Mouse (Mus musculus): Measurements from ENCODE around the gene Ism1.

Gene Ism1

DNA sequence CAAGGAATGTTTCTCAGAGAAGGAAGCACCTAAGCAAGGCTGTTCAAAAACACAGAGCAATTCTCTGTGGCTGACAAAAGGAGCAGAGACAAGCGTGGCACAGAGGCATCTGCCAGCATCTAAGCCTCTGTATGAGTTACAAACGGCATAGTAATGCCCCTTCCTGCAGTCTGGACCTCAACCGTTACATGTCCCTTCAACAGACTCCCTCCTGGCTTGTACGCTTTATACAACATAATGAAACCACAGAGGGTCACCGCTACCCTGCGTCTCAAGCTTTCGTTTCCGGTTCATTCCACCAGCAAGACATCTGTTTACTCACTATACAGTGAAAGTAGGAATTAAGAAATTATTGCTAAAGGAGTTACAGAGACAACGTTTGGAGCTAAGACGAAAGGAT, 34.1 kb downstream of the Ism1 start:
- in situ Hi-C loops (cut with MboI, MseI), result no loop called here

DNA sequence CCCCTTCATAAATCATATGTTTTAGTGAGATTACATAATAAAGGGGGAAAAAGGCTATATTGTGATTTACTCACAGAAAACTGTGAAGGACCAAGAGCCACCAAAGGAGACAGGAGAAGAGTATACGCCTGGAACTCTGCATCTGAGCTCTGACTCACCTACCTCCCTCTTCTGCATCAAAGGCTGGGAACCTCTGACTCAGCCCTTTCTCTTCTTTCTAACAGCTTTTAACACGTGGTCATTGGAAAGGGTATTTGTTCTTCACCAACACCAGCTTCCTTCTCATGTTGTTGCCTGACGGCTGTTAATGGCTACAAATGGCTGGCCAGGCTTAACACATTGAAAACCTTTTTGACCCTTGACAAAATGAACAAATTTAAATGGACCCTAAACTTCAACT, 36.2 kb downstream of the Ism1 start:
- in situ Hi-C loops (cut with MboI, MseI), result no loop called here

DNA sequence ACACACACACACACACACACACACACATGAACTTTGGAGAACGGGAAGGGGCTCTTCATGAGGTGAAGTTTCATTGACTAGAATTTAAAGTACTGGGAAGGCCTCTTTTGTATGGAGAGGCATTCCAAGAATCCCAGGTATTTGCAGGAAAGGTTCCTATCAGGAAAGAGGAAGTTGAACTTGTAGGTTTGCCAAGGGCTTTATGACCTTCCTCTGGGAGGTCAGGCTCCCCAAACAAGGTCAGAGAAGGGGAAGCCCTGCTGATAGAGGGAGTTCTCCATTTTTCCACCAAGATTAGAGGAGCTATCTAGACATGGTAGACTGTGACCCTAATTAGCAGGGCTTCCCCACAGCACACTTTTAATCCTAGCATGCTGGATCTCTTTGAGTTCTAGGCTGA, 39.8 kb downstream of the Ism1 start:
- in situ Hi-C loops (cut with MboI, MseI), result no loop called here

DNA sequence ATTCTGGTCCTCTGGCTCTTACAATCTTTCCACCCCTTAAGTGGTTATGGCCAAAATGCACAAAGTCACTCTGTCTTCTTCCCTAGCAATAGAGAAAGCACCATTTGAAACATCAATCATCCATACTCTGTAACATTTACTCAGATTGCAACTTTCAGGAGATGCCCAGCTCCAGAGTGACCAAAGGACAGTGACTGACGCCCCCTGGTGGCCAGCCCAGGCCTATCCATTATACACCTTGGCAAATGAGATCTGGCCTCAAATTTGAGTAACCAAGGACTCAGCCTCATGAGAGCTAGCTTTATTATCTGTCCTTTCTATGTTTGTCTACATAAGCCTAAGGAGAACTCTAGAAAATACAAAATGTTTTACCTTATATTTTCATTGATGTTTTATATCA, 44.7 kb downstream of the Ism1 start:
- in situ Hi-C loops (cut with MboI, MseI), result loop anchor here (5.0 to 10.0 kb wide), 3 partner anchors 118 to 338 kb away; no protein-coding TSS in a partner anchor

DNA sequence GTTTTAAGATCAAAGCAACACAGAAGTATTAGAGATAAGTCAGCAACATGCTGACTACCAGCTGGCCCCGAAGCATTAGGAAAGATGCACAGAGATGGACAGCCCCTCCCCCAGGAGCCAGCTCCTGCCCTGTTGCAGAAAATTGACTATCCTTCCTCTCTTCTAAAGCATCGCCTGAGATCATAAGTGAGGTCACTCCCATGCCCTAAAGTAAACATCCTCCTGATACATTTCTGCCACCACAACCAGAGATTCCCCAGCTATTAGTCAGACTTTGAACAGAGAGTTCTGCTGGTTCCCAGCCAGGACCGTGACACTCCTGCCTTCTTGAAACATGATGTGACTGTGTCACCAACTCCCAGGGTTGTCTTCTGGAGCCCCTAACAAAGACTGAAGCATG, 45.3 kb downstream of the Ism1 start:
- in situ Hi-C loops (cut with MboI, MseI), result loop anchor here (5.0 to 10.0 kb wide), 3 partner anchors 119 to 339 kb away; no protein-coding TSS in a partner anchor

DNA sequence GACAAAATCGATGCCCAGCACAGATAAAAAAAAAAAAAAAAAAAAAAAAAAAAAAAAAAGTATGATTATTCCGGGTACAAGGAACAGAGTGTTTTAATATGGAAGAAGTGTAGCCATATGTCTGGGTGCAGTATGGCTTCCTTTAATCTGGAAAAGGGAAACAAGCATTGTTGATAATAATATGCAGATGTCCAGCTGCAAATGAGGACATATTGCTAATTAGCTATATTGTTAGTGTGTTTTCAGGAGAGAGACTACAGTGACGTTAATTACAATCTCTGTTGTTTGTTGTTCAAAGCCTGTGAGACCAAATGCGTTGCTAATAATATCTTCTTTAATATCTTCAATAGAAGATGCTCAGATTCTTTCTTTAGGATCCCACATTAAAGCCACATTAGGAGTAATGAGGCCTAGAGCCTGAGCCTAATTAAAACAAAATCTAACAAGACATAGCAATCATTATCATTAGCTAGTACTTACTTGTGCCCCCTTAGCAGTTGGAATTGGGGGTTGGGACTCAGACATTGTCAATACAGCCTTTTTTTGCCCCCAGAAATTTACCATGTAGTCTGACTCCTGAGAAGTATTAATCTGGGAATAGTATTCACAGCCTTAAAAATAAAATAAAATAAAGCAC, 46.3 kb downstream of the Ism1 start:
- in situ Hi-C loops (cut with MboI, MseI), result loop anchor here (5.0 to 10.0 kb wide), 3 partner anchors 120 to 340 kb away; no protein-coding TSS in a partner anchor

DNA sequence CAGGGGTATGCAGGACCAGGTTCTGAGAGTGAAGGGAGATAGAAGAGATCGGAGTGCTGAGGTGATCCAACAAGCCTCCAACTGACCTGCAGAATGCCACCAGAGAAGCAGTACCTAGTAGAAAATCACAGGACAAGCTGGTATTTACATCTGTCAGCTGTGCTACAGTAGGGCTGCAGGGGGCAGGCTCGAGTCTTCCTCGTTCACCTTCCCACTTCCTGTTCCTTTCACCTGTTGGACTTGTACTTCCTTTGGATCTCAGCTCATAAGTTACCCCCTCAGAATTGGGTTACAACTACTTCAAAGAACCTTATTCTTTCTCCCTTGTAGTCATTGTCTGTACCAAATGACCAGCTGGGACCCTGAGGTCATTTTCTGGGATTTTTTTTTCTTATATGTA, 47.4 kb downstream of the Ism1 start:
- in situ Hi-C loops (cut with MboI, MseI), result loop anchor here (10.0 to 25.0 kb wide), 3 partner anchors 121 to 341 kb away; no protein-coding TSS in a partner anchor

DNA sequence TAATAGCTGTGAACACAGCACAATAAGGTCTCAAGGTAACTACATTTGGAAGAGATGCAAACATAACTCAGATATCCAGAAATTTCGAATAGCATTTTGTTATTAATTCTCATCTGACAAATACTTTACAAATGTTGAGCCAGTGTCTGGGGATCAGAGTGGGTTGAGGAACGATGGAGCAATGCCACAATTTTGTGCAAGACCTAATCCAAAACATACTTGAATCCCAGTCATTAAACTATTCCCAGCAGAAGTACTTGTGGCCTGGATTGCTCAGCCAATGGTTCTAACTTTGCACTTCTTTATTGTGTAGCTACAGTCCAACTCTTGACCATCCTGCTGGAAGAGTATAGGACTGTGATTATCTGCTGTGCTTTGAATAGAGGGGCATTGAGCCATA, 50.1 kb downstream of the Ism1 start:
- in situ Hi-C loops (cut with MboI, MseI), result loop anchor here (10.0 to 25.0 kb wide), 3 partner anchors 123 to 343 kb away; no protein-coding TSS in a partner anchor

DNA sequence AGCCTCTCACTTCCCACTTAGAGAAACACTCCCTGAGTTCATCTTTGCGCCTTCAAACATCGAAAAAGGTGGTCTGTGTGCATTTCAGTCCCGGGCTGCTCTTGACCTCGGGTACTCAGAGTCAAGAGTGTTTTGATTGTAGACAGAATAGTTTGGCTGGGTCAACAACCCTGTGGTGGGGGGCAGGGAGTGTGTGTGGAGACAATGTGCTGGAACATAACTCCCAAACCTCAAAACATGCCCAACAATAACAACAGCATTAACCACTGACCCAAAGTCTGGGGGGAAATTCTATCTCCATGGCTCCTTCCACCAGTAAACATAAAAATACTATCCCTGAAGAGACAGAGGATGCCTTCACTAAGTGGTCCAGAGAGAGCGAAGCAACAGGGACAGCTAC, 51.4 kb downstream of the Ism1 start:
- in situ Hi-C loops (cut with MboI, MseI), result loop anchor here (10.0 to 25.0 kb wide), 3 partner anchors 125 to 345 kb away; no protein-coding TSS in a partner anchor

DNA sequence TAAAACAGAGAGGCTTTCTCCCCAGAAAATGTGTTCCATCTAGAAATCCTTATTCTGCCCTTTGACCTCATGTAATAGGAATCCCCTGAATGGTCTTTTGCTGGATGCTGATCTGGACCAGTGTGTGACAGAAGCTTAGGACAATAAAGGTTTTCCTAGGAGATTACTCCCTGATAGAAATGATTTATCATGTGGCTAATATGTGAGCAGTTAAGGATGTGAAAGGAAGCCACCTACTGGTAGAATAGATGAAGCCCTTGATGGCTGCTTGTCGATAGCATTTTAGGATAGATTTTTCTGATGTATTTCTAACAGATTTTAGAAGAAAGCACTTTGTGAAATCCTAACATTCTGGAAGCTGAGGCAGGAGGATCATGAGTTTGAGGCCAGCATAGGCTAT, 64.4 kb downstream of the Ism1 start:
- in situ Hi-C loops (cut with MboI, MseI), result loop anchor here in 1 of 2 experiments (25.0 kb wide), 1 partner anchor 355 kb away; no protein-coding TSS in a partner anchor

DNA sequence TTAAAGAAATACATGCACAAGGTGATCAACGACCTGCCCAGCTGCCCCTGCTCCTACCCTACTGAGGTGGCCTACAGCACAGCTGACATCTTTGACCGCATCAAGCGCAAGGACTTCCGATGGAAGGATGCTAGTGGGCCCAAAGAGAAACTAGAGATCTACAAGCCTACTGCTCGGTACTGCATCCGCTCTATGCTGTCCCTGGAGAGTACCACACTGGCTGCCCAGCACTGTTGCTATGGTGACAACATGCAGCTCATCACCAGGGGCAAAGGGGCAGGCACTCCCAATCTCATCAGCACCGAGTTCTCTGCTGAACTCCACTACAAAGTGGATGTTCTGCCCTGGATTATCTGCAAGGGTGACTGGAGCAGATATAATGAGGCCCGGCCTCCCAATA, 79.0 kb downstream of the Ism1 start:
- in situ Hi-C loops (cut with MboI, MseI), result no loop called here

DNA sequence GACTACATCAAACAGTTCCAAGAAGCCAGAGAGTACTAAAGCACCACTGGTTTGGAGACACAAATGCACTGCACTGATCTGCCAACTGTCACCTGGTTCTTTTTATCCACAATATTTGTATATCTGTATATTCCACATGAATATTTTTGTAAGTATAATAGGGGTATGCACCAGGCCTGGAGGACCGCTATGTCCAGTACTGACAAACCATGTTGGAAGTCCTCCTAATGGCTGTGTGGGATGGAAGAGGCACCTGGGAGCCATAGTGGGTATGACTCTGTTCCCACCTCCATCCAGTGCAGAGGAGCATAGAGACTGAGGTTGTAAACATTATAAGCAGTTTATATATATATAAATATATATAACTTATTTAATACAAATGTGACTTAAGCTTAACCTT, 79.5 kb downstream of the Ism1 start:
- in situ Hi-C loops (cut with MboI, MseI), result no loop called here

DNA sequence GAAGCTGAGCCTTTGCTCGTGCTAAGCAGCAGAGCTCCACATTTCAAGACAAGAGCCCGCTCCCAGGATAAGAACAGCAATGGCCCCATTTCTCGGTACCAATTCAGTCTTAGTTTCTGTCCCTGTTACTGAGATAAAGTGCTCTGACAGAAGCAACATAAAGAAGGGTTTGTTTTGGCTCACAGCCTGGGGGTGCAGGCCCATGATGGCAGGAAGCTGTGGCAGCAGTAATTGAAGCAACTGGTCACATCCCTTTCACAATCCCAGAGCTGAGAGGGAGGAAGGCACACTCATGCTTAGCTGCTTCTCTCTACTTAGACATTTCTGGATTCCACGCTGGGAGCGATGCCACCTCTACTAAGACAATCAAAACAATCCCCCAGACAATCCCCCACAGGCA, 86.4 kb downstream of the Ism1 start:
- in situ Hi-C loops (cut with MboI, MseI), result no loop called here

DNA sequence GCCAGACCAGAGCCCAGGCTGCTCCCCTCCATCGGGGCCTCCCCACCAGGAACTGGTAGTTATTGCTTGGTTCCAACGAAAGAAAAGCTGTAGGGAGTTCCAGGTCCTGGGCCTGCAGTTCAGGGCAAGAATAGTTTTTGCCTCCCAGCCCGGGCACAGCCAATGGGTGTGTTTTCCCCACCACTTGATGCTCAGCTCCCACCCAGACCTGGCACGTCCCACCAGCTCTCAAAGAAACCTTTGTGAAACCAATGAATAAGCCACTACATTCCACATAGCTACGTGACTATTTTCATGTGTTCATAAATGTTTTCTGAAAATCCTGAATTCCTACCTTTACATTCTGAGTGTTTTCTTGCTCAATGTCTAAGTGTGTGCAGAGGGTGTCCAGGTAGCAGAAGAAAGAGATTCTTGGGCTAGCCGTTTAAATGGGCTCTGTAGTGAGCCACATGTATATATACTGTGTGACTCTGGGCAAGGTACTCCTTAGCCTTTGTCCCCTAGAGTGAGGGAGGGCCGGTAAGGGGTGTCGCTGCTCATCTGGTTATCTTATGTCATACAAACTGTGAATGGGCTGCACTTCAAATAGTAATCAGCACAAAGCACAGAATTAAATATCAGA, 97.1 kb downstream of the Ism1 start:
- in situ Hi-C loops (cut with MboI, MseI), result loop anchor here (5.0 kb wide), 2 partner anchors 177 to 187 kb away; no protein-coding TSS in a partner anchor

DNA sequence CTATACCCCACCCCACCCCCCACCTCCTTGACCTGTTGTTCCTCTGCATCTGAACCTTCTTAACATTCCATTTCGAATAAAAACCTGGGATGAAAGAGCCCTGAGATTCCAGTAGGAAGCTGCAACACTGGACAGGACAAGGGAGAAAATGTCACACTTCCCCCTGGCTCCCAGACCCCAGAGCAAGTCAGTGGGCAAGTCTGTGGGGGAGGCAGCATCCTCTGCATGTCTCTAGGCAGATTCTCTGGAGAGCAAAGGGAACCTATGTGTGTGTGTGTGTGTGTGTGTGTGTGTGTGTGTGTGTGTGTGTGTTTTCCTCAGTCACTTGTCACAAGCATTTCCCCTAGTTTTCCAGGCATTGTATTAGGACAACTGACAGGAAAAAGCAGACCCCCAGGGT, 98.7 kb downstream of the Ism1 start:
- in situ Hi-C loops (cut with MboI, MseI), result loop anchor here (5.0 kb wide), 2 partner anchors 176 to 186 kb away; no protein-coding TSS in a partner anchor

DNA sequence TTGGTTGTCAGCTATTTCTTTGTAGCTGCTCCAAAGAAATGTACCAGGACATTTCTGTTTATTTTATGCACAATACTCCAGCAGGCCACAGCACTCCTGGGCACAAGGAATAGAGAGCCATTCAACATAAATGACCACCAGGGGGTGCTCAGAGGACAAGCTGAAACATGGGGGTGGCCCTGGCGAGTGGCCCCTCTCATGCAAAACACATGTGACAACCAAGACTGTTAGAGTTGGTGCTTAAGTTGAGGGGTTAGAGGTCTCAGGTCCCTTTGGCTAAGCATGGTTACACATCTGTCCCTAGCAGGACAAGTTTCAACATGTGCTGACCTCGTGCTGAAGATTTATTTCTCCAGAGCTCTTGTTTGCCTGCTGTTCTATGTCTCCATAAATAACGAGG, 100.3 kb downstream of the Ism1 start:
- in situ Hi-C loops (cut with MboI, MseI), result loop anchor here (5.0 kb wide), 2 partner anchors 174 to 184 kb away; no protein-coding TSS in a partner anchor

DNA sequence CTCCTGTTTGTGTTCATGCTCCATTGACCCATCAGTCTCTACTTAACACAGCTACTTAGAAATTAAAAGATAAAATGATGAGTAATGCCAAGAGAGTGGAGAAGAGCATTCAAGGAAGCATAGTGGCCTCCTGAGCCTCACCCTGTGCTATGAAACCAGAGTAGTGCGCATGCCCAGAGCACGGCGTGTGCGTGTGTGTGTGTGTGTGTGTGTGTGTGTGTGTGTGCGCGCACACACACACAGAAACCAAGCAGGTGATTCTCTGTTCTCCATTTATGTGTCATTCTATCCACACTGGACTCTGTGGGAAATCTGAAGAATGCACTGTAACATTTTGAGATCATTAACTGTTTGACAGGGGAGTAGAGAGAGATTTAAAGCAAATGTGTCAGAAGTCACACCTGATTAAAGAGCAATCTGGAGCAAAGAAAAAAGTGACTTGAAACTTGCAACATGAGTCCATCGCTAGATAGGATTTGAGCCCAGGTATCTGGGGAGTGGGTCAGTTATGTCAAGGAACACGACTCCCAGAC, 105.4 kb downstream of the Ism1 start:
- in situ Hi-C loops (cut with MboI, MseI), result no loop called here

DNA sequence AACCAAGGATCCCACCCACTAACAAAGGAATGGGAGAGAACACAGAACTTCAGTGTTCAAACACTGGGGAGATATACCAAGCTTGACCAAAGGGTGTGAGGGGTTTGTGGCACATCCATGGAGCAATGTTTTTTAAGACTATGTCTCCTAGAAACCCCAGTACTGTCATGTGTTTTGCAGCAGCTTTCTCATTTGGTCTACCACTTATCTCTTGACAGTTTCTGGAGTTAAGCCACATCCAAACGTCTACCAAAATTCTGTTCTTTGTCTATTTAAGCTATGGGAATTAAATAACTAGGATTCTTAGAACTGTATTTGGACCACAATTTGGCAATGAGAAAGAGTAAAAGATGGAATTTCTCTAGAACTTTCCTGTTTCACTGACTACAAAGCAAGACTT, 106.5 kb downstream of the Ism1 start:
- in situ Hi-C loops (cut with MboI, MseI), result no loop called here

DNA sequence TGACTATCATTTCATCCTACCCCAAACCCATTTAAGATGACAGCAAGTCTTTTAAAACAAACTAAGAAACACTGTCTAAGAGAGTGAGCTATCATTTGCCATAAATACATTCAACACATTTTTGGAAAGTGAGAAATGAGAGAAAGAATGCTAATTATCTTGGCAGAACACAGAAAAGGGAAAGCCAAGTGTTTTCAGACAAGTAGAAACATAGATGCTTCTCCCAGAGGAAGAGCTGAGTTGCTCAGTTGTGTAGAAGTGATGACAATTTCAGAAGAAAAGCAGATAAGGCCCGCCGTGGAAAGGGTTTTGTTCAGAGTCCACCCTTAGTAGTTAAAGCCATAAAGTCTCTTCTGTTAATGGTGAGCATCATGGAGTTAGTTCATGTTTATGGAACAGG, 107.0 kb downstream of the Ism1 start:
- in situ Hi-C loops (cut with MboI, MseI), result no loop called here

DNA sequence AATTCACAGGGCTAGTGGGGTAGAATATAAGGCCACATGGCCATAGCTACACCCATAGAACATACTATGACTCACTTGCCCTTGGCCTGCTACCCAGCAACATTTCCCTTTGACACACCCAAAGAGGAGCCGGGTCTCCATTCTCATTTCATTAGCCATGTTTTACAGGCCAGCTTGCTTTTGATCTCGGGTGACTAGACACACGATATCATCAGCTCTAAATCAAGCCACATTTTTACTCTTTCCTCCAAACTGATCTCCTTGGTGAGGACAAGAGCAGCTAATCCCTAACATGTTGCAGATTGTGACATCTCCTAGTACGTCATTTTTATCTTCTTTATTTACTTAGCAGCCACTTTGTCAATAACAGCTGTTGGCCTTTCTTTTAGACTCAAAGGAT, 110.7 kb downstream of the Ism1 start:
- in situ Hi-C loops (cut with MboI, MseI), result no loop called here

DNA sequence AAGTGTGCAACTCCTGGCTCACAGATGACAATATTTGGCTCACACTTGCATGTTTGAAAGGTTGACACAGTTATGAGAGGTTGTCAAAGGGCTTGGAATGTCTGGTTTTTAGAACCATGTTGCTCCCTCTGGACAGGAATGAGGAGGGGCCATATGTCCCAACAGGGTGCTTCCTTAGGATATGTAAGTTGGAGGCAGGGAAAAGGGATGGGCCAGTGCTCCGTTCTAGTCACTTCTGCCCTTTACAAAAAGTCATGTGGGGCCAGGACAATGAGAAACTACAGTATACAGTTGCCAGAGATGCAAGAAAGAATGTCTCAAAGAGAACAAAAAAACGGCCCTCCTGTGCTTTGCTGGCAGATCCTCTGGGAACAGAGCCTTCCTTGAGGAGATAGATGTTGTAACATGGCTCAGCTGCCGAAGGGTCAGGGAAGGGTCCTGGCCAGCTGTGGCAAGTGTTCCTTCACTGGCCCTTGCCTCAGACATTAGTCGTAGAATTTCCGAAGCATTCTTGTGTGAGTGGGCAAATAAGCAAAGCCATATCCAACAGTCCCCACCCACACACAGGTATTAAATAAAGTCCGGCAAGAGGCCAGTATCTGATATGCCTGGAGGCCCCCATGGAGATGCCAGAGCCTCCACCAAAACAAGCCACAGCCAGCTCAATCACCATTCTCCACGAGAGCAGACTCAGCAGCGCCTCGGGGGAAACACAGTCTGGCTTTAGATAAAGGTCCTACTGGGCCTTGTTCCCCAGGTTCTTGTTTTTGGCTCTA, 114.6 kb downstream of the Ism1 start:
- in situ Hi-C loops (cut with MboI, MseI), result no loop called here

DNA sequence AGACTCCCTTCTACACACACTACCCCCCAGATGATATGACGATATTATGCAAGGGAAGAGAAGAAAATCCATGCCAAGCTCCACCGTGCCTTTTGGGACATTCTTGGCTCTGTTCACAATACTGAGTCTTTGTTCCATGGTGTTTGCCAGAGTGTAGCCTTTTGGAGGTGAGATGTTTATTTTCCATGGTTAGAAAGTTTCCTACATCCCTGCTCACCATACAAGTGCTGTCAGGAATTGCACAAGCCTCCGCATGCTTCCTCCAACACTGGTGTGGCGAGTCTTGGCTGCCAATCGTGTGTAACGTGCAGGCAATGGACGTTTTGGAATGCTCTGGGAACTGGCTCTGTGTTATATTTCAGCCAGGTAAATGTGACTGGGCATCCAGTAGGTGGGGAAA, 126.1 kb downstream of the Ism1 start:
- in situ Hi-C loops (cut with MboI, MseI), result no loop called here

Data from T-helper 17 cell (primary cell).